Mouse (Mus musculus) ES-Bruce4 (cell line): ENCODE data around the gene Gm49384.

Experiments used
- CTCF ChIP-seq: IDR thresholded peaks from one replicate; pipeline ENCODE4 v1.8.1; 2011; ENCODE audit warnings: low read depth, low read length
- EP300 ChIP-seq: IDR thresholded peaks from 2 replicates; pipeline ENCODE4 v1.6.1; 2011; ENCODE audit warnings: low read depth, low read length; ENCODE audit not compliant: insufficient read depth
- POLR2A ChIP-seq: IDR thresholded peaks from one replicate; pipeline ENCODE4 v1.8.1; 2011; ENCODE audit warnings: low read length; ENCODE audit not compliant: insufficient read depth

DNA sequence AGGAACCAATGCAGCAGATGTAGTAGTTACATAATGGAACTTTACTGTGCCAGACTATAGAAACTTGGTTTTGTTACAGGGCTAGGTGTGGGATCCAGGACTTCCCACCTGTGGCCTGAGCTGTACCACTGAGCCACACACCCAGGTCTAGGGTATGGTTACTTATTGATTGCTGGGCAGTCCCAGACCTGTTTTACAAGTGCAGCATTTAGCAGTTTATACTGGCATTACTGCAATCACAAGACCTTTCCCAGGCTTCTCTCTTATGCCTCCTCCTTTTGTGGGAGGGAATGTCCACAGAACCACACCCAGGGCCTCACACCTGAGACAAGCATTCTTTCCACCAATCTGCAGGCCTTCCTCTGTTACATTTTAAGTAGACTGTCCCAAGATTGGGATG, 5.1 kb downstream of the Gm49384 start:
- TF ChIP-seq CTCF = no peak
- TF ChIP-seq POLR2A = no peak
- no peak for TF ChIP-seq EP300
